In genomic region chr14:25725032-25725497, GRCm38 (mm10) we compare ENCODE assay signal across 8 mouse cellular contexts. TPM values are rescaled to one million over a fixed set of nuclear protein-coding genes. Genes with fewer than 3 reads are reported as not detected.
A peak's percentile ranks its signal among the peaks of the same experiment; 100 is the strongest.
DNase-seq lines count a peak whose midpoint lies in the region; ATAC-seq and TF ChIP-seq lines count a peak whose summit lies in the region.

No protein-coding gene starts in this region.

- ATAC-seq in hindbrain, embryonic 13.5 days (ENCODE audit: low FRiP score): 0 out of 2 replicates have a peak, but pooled peaks have one; percentile 43
- no peak for ATAC-seq in limb, embryonic 14.5 days (ENCODE audit: low FRiP score, low read depth)
- peak; percentile 66 for ATAC-seq in stomach, embryonic 14.5 days (ENCODE audit: insufficient number of reproducible peaks, insufficient read depth, low FRiP score, low read depth)
- no peak for ATAC-seq in midbrain, embryonic 13.5 days

- H3K4me2 ChIP-seq in hindbrain, embryonic 13.5 days: no peak overlapping the region
- H3K4me2 ChIP-seq in limb, embryonic 14.5 days (replicated peaks; ENCODE audit: low read depth, low read length, severe bottlenecking): no peak overlapping the region
- H3K4me2 ChIP-seq in stomach, embryonic 14.5 days (replicated peaks; ENCODE audit: low read depth, low read length): no peak overlapping the region
- H3K4me2 ChIP-seq in midbrain, embryonic 13.5 days (replicated peaks): no peak overlapping the region

- no peak overlapping the region for H3K9ac ChIP-seq in hindbrain, embryonic 13.5 days
- H3K9ac ChIP-seq in limb, embryonic 14.5 days (ENCODE audit: low read depth, low read length, severe bottlenecking): no peak overlapping the region
- H3K9ac ChIP-seq in stomach, embryonic 14.5 days (replicated peaks; ENCODE audit: low read depth, low read length): no peak overlapping the region
- H3K9ac ChIP-seq in midbrain, embryonic 13.5 days (replicated peaks): no peak overlapping the region

- H3K9me3 ChIP-seq in hindbrain, embryonic 13.5 days: no peaks in the 10 kb centered on the region
- H3K9me3 ChIP-seq in limb, embryonic 14.5 days (ENCODE audit: control insufficient read depth, low read length): no peaks in the 10 kb centered on the region
- H3K9me3 ChIP-seq in stomach, embryonic 14.5 days (ENCODE audit: control insufficient read depth, low read depth, low read length): no peaks in the 10 kb centered on the region
- H3K9me3 ChIP-seq in midbrain, embryonic 13.5 days: no peaks in the 10 kb centered on the region

- no peak for TF ChIP-seq CTCF in spleen, adult 2 months (IDR thresholded peaks at IDR 0.05; ENCODE audit: extremely low read depth, insufficient read depth, insufficient read length, insufficient replicate concordance)

- H3K36me3 ChIP-seq in spleen, adult 2 months (ENCODE audit: control insufficient read depth, insufficient read depth, low read length): no peaks in the 10 kb centered on the region
- no peaks in the 10 kb centered on the region for H3K36me3 ChIP-seq in hindbrain, embryonic 13.5 days
- H3K36me3 ChIP-seq in limb, embryonic 14.5 days (ENCODE audit: control insufficient read depth, insufficient read depth, low read length): peaks cover 17% of the 10 kb centered on the region
- 0 out of 2 replicates have a peak, but pooled peaks cover 6% of the 10 kb centered on the region for H3K36me3 ChIP-seq in stomach, embryonic 14.5 days (ENCODE audit: control insufficient read depth, insufficient read depth, low read length)
- no peaks in the 10 kb centered on the region for H3K36me3 ChIP-seq in midbrain, embryonic 13.5 days

- DNase-seq in adrenal gland, postnatal 36 days: peak; percentile 44 to 65
- no peak for DNase-seq in adrenal gland, adult 8-10 months
- no peak for DNase-seq in spleen, adult 2 months (ENCODE audit: low read depth in 1 of 2, low spot score in 2 of 2)
- DNase-seq in spleen, postnatal 4 days (ENCODE audit: low spot score in 2 of 2): no peak
- DNase-seq in limb, embryonic 14.5 days (ENCODE audit: low spot score): no peak

- peaks cover 16% of the 10 kb centered on the region; the same call in 1 of the 2 replicates for H3K4me1 ChIP-seq in spleen, adult 2 months (ENCODE audit: control insufficient read depth, insufficient read depth, insufficient read length)
- H3K4me1 ChIP-seq in hindbrain, embryonic 13.5 days (replicated peaks): peaks cover 28% of the 10 kb centered on the region
- H3K4me1 ChIP-seq in limb, embryonic 14.5 days (ENCODE audit: control insufficient read depth, insufficient read depth, low read length): peaks cover 30% of the 10 kb centered on the region
- peaks cover 23% of the 10 kb centered on the region for H3K4me1 ChIP-seq in stomach, embryonic 14.5 days (ENCODE audit: control insufficient read depth, insufficient read depth, low read length)
- H3K4me1 ChIP-seq in midbrain, embryonic 13.5 days (replicated peaks): peaks cover 18% of the 10 kb centered on the region

- no peak for TF ChIP-seq POLR2A in spleen, adult 2 months (IDR thresholded peaks at IDR 0.05; ENCODE audit: low read depth, low read length)
- TF ChIP-seq POLR2A in limb, embryonic 14.5 days (IDR thresholded peaks at IDR 0.05; ENCODE audit: borderline replicate concordance, extremely low read depth, insufficient read depth, insufficient read length): no peak

- no peaks in the 10 kb centered on the region for H3K27me3 ChIP-seq in spleen, adult 2 months (ENCODE audit: control insufficient read depth, insufficient read depth, low read length)
- no peaks in the 10 kb centered on the region for H3K27me3 ChIP-seq in hindbrain, embryonic 13.5 days
- no peaks in the 10 kb centered on the region for H3K27me3 ChIP-seq in limb, embryonic 14.5 days (ENCODE audit: control insufficient read depth, insufficient read depth, low read length)
- H3K27me3 ChIP-seq in stomach, embryonic 14.5 days (ENCODE audit: control insufficient read depth, insufficient read depth, low read length): no peaks in the 10 kb centered on the region
- no peaks in the 10 kb centered on the region for H3K27me3 ChIP-seq in midbrain, embryonic 13.5 days

- H3K27ac ChIP-seq in spleen, adult 2 months (ENCODE audit: insufficient read depth, low read length): 0 out of 2 replicates have a peak overlapping the region, but pooled peaks have one; percentile 12
- H3K27ac ChIP-seq in hindbrain, embryonic 13.5 days: no peak overlapping the region; the same call in 1 of the 2 replicates
- peak overlapping the region; percentile 14; the same call in 1 of the 2 replicates for H3K27ac ChIP-seq in limb, embryonic 14.5 days (replicated peaks; ENCODE audit: low read depth, low read length)
- H3K27ac ChIP-seq in stomach, embryonic 14.5 days (ENCODE audit: low read length): peak overlapping the region; percentile 87; the same call in 1 of the 2 replicates
- no peak overlapping the region for H3K27ac ChIP-seq in midbrain, embryonic 13.5 days

- no peak overlapping the region for H3K4me3 ChIP-seq in spleen, adult 2 months (ENCODE audit: extremely low read depth, insufficient read depth, insufficient read length)
- no peak overlapping the region for H3K4me3 ChIP-seq in hindbrain, embryonic 13.5 days
- no peak overlapping the region for H3K4me3 ChIP-seq in limb, embryonic 14.5 days (replicated peaks; ENCODE audit: low read length)
- H3K4me3 ChIP-seq in stomach, embryonic 14.5 days (ENCODE audit: low read depth, low read length): no peak overlapping the region
- no peak overlapping the region for H3K4me3 ChIP-seq in midbrain, embryonic 13.5 days (replicated peaks)

- WGBS in spleen, adult 2 months: 85% methylated on average over 11 of the region's 11 CpGs
- 58% methylated on average over 11 of the region's 11 CpGs for WGBS in hindbrain, embryonic 13.5 days
- WGBS in limb, embryonic 14.5 days: 44% methylated on average over 3 of the region's 11 CpGs
- 40% methylated on average over 6 of the region's 11 CpGs for WGBS in stomach, embryonic 14.5 days
- 83% methylated on average over 11 of the region's 11 CpGs for WGBS in midbrain, embryonic 13.5 days

RNA-seq across cellular contexts. Expression of gene Ppif, which starts 31.1 kb away (rescaled TPM):
- total RNA-seq in adrenal gland, postnatal 36 days (2021): 10 to 100 TPM; 24.4 to 27.7 TPM
- total RNA-seq in adrenal gland, adult 8-10 months (2022): 10 to 100 TPM; 17.3 to 23.5 (median 19.4) TPM
- 50.4 and 68.4 TPM in 2 replicates for polyA plus RNA-seq in spleen, adult 2 months (2012; rRNA removed)
- polyA plus RNA-seq in hindbrain, embryonic 13.5 days (2015; fragmentation: Nextera tagmentation; extraction: Ambion mirVana): 28.0 and 32.0 TPM in 2 replicates
- polyA plus RNA-seq in limb, embryonic 14.5 days (2012; rRNA removed): 67.1 and 79.9 TPM in 2 replicates
- 27.3 and 28.9 TPM in 2 replicates for polyA plus RNA-seq in limb, embryonic 14.5 days (2014; fragmentation: Nextera tagmentation; extraction: Ambion mirVana)
- polyA plus RNA-seq in stomach, embryonic 14.5 days (2014; fragmentation: Nextera tagmentation; extraction: Ambion mirVana): 48.1 and 48.3 TPM in 2 replicates
- polyA plus RNA-seq in midbrain, embryonic 13.5 days (2015; fragmentation: Nextera tagmentation; extraction: Ambion mirVana): 25.3 and 25.5 TPM in 2 replicates

RNA-seq across cellular contexts. Expression of gene Zcchc24, which starts 43.8 kb away (rescaled TPM):
- total RNA-seq in adrenal gland, postnatal 36 days (2021): 10 to 100 TPM; 21.2 to 21.3 TPM
- total RNA-seq in adrenal gland, adult 8-10 months (2022): 10 to 100 TPM; 17.8 to 25.0 (median 21.1) TPM
- polyA plus RNA-seq in spleen, adult 2 months (2012; rRNA removed): 14.9 and 17.4 TPM in 2 replicates
- 11.9 and 12.2 TPM in 2 replicates for polyA plus RNA-seq in hindbrain, embryonic 13.5 days (2015; fragmentation: Nextera tagmentation; extraction: Ambion mirVana)
- 52.7 and 58.0 TPM in 2 replicates for polyA plus RNA-seq in limb, embryonic 14.5 days (2012; rRNA removed)
- 45.1 and 49.3 TPM in 2 replicates for polyA plus RNA-seq in limb, embryonic 14.5 days (2014; fragmentation: Nextera tagmentation; extraction: Ambion mirVana)
- polyA plus RNA-seq in stomach, embryonic 14.5 days (2014; fragmentation: Nextera tagmentation; extraction: Ambion mirVana): 29.5 and 32.4 TPM in 2 replicates
- 7.3 and 9.3 TPM in 2 replicates for polyA plus RNA-seq in midbrain, embryonic 13.5 days (2015; fragmentation: Nextera tagmentation; extraction: Ambion mirVana)

Comparison
In these comparisons a context has a peak if more than half of its experiments do, and no peak if none do; other contexts are left out.
1. DNase-seq: peak in adrenal gland, postnatal 36 days (2 of 2); none in adrenal gland, adult 8-10 months (single experiment), spleen, adult 2 months (0 of 2), spleen, postnatal 4 days (0 of 2) and limb, embryonic 14.5 days (single experiment).
2. H3K27ac ChIP-seq: peak in spleen, adult 2 months (single experiment), limb, embryonic 14.5 days (single experiment) and stomach, embryonic 14.5 days (single experiment); none in hindbrain, embryonic 13.5 days (single experiment) and midbrain, embryonic 13.5 days (single experiment).
3. ATAC-seq: peak in hindbrain, embryonic 13.5 days (single experiment) and stomach, embryonic 14.5 days (single experiment); none in limb, embryonic 14.5 days (single experiment) and midbrain, embryonic 13.5 days (single experiment).